Mouse (Mus musculus) Patski (cell line): ENCODE results near the gene Grip2. TPM values are rescaled to one million over a fixed set of nuclear protein-coding genes. Genes with fewer than 3 reads are reported as not detected.

Source experiments
- ATAC-seq: fragments of 100-300 bp; one replicate; pipeline ENCODE4 v1.8.0; 2021
- CTCF ChIA-PET: fragments of 350-600 bp; sonication (Branson Sonifier 250); formaldehyde crosslinking; loops from one replicate; lab custom pipeline; 2022; ENCODE audit warnings: inconsistent platforms; lab: Charles Lee
- POLR2A ChIA-PET: fragments of 350-600 bp; sonication (Branson Sonifier 250); formaldehyde crosslinking; loops from one replicate; lab custom pipeline; 2022; ENCODE audit warnings: antibody characterized with exemption, inconsistent platforms; lab: Charles Lee
- DNase-seq: peaks from one replicate; pipeline ENCODE4 v3.0.0-alpha.2; 2011; ENCODE audit warnings: low read depth, low spot score
- H3K27me3 ChIP-seq: fragments of 371-371 bp; one replicate; pipeline ENCODE4 v1.5.1; 2021
- CTCF ChIP-seq: fragments of 100-300 bp; IDR thresholded peaks from one replicate; pipeline ENCODE4 v1.5.1; 2021
- in situ Hi-C: fragments of 300-500 bp; cut with MboI; formaldehyde crosslinking; loops from 3 replicates; pipeline ENCODE4 v1.11.1; 2018; ENCODE audit warnings: low pct_unique_long_range_greater_than_20kb, mixed read lengths
- polyA plus RNA-seq: library from polyadenylated mRNA; unstranded; gene quantifications from one replicate; pipeline ENCODE4 v1.2.3, GENCODE M21; 2021

The Grip2 gene
- polyA plus RNA-seq, 1 experiment from 2014 or later: 0.04 TPM

DNA sequence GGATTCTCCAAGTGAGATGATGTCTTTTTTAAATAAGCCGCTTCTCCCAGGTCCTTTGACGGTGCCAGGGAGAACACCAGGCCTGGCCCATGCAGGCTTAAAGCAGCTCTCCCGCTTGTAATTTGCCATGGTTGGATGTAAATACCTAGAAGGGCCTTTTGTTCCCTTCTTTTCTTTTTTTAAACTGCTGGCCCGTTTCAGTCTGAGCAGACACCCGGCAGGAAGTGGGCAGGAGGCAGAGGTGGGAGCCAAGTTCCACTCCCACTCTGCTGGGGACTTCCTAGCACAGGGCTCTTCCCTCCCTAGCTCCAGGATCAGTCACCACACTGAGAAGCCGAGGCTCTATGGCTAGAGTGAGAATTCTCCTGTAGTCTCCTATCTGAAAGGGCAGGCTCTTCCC lies 73.0 kb downstream of the Grip2 start:
- DNase-seq (no peak), ATAC-seq (peak; percentile 17)
- CTCF ChIA-PET: interaction anchor here (1.0 to 1.4 kb wide), 2 partner anchors 210 to 279 kb away, joined by 3 read pairs; no protein-coding TSS in a partner anchor
- H3K27me3 ChIP-seq: no peaks in the 10 kb centered on the region
- no peak for TF ChIP-seq CTCF
- in situ Hi-C loops: no loop called here
- POLR2A ChIA-PET: interaction anchor here (1.1 kb wide), 1 partner anchor 68 kb away, joined by 3 read pairs; no protein-coding TSS in a partner anchor

DNA sequence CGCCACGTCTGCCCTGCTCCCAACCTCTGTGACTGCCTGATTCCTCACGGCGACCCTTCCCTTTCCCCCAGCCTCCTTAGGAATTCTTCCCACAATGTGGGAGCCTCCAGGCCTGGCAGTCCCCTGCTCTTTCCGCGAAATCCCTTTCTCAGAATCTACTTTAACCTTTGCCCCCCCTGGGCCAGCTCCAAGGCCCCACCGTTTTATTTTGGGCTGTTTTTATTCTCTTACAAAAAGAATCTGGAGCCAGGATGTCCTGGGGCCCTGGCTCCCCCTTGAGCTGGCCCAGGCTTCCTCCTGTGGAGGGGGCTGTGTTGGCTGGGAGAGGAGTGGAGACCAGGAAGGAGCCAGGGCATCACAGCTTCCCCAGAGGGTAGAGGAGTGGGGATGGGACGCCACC lies 74.2 kb downstream of the Grip2 start:
- ATAC-seq: no peak
- CTCF ChIA-PET: no interaction called here
- POLR2A ChIA-PET: no interaction called here
- TF ChIP-seq CTCF: no peak
- in situ Hi-C loops: no loop called here
- DNase-seq: no peak
- H3K27me3 ChIP-seq: no peaks in the 10 kb centered on the region

DNA sequence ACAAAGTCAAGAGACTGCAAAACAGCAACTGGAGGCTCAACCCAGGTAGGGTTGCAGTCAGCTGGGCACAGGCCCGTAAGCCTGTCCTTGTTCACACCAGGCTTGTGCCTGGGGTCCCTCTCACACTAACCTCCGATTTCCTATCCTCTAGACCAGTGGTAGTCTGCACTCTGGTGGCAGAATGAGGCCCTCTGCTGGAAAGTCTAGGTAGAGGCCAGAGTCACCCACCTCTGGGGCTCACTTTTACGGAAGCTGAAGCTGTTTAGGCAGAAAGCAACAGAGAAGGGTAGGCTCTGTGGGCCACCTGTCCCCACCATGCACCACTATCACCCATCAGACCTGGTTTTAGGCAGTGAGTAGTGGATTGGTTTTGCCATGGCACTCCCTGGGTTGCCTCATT lies 76.1 kb downstream of the Grip2 start:
- no peaks in the 10 kb centered on the region for H3K27me3 ChIP-seq
- DNase-seq (no peak), ATAC-seq (no peak)
- ChIA-PET CTCF (no interaction called here), POLR2A (interaction anchor here (0.8 kb wide), 1 partner anchor 19 kb away, joined by 3 read pairs; no protein-coding TSS in a partner anchor)
- in situ Hi-C loops: no loop called here
- TF ChIP-seq CTCF: no peak

DNA sequence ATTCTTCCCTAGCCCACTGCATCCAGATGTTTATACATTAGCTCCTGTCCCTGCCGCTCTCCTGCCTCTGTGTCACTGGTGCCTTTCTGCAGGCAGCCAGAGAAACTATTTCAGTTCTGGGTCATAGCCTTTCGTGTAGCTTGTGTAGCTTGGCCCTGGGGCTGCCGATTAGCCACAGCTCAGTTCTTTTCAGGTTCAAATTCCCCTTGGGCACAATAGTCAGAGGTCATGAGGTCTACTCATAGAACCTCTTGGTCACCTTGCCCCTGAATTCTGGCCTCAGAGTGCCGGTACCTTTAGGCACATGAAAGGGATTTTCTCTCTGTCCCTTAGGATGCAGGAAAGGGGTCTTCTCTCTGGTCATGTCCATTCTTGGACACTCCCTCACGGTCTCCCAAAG lies 80.3 kb downstream of the Grip2 start:
- ATAC-seq: no peak
- in situ Hi-C loops: loop anchor here (5.0 kb wide), 2 partner anchors 174 to 214 kb away; no protein-coding TSS in a partner anchor

DNA sequence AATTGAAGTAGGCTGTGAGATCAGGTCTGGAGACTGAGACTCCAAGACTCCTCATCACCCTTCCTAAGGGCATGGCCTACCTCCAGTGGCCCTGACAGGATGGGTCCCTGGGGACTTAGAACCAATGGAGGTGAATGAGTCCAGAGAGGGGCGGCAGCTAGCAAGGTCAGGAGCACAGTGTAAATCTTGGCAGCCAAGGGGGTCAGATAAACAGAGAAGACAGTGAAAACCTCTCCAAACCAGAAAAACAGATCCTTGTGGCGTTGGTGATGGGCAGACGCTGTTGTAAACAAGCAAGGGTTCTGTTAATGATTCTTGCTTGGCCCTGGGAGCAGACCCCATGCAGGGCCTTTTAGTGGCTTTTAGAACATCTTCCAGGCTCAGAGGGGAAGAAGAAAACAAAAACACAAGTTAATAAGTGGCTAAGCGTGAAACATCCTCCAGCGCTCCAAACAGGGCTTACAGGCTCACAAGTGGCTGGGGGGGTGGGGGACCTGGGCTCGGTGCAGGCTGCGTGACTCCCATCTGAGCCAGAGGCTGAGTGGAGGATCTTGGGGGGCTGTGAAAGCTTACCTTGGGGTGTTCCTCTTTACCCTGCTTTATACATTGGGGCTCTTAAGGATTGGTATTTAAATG lies 81.0 kb downstream of the Grip2 start:
- DNase-seq (peak; percentile 98), ATAC-seq (peak; percentile 61)
- in situ Hi-C loops: loop anchor here (5.0 kb wide), 2 partner anchors 174 to 214 kb away; no protein-coding TSS in a partner anchor
- POLR2A ChIA-PET: interaction anchor here (0.6 to 1.5 kb wide), 7 partner anchors 9 to 172 kb away, joined by 3 to 6 read pairs (median 4); partner anchors contain the start of gene Slc6a6
- no peaks in the 10 kb centered on the region for H3K27me3 ChIP-seq
- CTCF ChIA-PET: interaction anchor here (0.7 to 1.6 kb wide), 5 partner anchors 16 to 218 kb away, joined by 3 to 4 read pairs (median 3); no protein-coding TSS in a partner anchor
- no peak for TF ChIP-seq CTCF

More for the DNA sequence above, 80.3 kb downstream of the Grip2 start:
- ChIA-PET POLR2A (interaction anchor here (1.0 to 1.4 kb wide), 2 partner anchors 57 to 172 kb away, joined by 4 read pairs; no protein-coding TSS in a partner anchor), CTCF (interaction anchor here (0.6 to 1.6 kb wide), 4 partner anchors 27 to 219 kb away, joined by 3 to 4 read pairs (median 3); no protein-coding TSS in a partner anchor)
- TF ChIP-seq CTCF: no peak
- DNase-seq: no peak
- H3K27me3 ChIP-seq: no peaks in the 10 kb centered on the region

DNA sequence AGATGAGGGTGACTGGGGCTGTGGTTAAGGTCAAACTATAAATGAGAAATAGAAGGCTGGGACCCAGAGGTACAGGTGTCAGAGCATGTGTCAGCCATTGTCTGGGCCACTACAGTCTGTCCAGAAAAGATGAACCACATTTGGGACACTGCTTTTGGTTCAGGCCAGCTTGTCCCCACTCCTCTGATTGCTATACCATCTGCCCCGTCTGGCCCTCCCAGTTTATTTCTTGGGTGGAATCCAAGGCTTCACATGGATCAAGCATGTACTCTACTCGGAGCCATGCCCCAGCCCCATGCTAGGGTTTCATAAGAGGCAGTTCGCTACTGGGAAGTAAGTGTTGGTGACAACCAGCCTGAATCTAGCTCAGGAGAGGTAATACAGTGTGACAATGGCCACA lies 81.8 kb downstream of the Grip2 start:
- DNase-seq (no peak), ATAC-seq (no peak)
- CTCF ChIA-PET: interaction anchor here (0.7 to 1.6 kb wide), 3 partner anchors 15 to 182 kb away, joined by 3 to 4 read pairs (median 3); no protein-coding TSS in a partner anchor
- POLR2A ChIA-PET: interaction anchor here (0.6 to 1.5 kb wide), 4 partner anchors 8 to 61 kb away, joined by 3 to 6 read pairs (median 4); partner anchors contain the start of gene Slc6a6
- in situ Hi-C loops: loop anchor here (5.0 kb wide), 2 partner anchors 173 to 213 kb away; no protein-coding TSS in a partner anchor
- no peaks in the 10 kb centered on the region for H3K27me3 ChIP-seq
- no peak for TF ChIP-seq CTCF

DNA sequence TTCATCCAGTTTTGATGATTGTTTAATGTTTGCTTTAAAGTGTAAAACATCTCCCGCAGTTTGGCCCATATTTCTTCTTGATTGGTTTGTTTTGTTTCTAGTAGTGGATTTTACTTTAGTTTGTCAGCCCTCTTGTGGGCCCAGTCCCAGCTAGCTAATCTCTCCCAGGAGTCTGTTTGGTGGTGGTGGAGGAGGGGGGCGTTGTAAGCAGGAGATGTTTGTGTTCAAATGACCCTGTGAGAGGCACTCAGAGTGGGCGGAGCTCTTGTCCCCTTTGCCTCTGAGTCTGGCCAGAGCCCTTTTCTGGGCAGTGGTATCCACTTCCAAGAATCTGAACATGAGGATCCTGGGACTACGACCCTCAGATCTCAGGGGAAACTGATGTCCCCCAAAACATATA lies 83.2 kb downstream of the Grip2 start:
- in situ Hi-C loops: loop anchor here (5.0 kb wide), 1 partner anchor 57 kb away; no protein-coding TSS in a partner anchor
- no peak for TF ChIP-seq CTCF
- ChIA-PET CTCF (no interaction called here), POLR2A (no interaction called here)
- H3K27me3 ChIP-seq: no peaks in the 10 kb centered on the region
- DNase-seq: no peak
- no peak for ATAC-seq

DNA sequence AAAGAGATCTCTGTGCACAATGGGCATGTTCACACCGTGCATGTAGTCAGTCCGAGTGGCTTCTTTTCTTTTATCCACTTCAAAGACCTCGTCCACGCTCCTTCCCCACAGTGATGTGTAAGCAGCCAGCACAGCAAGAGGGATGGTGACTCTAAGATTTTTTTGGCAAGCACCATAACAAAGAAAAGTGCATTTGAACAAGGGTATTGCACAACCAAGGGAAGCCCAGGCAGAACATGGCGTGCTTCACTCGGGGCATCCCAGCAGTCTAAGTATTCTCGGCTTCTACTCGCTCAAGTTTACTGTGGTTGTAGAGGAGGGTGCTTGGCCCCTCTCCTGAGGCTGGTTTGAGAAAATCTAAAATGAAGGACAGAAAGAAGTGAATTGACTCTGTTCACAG lies 84.1 kb downstream of the Grip2 start:
- CTCF ChIA-PET: no interaction called here
- no peak for DNase-seq
- H3K27me3 ChIP-seq: no peaks in the 10 kb centered on the region
- TF ChIP-seq CTCF: no peak
- POLR2A ChIA-PET: no interaction called here
- no peak for ATAC-seq
- in situ Hi-C loops: loop anchor here (5.0 kb wide), 1 partner anchor 56 kb away; no protein-coding TSS in a partner anchor

DNA sequence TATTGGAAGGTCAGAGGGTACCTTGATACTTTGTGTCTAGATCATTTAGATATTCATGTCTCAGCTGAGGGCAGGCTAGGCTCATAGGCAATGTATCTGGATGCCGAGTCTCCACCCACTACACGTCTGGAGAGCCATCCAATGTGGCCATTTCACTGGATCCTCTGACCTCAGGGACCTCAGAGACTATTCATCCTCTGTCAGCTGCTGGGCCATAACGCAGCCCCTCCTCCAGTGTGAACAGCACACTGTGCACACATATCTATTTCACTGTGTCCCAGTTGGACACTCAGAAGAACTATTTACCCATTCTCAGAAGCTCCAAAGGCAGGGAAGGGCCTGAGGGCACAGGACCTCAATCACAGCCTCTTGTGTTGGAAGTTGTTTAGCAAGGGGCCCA lies 84.6 kb downstream of the Grip2 start:
- no peaks in the 10 kb centered on the region for H3K27me3 ChIP-seq
- no peak for TF ChIP-seq CTCF
- POLR2A ChIA-PET: no interaction called here
- CTCF ChIA-PET: interaction anchor here (0.6 kb wide), 1 partner anchor 10 kb away, joined by 3 read pairs; no protein-coding TSS in a partner anchor
- ATAC-seq (no peak), DNase-seq (no peak)
- in situ Hi-C loops: loop anchor here (5.0 kb wide), 1 partner anchor 55 kb away; no protein-coding TSS in a partner anchor

DNA sequence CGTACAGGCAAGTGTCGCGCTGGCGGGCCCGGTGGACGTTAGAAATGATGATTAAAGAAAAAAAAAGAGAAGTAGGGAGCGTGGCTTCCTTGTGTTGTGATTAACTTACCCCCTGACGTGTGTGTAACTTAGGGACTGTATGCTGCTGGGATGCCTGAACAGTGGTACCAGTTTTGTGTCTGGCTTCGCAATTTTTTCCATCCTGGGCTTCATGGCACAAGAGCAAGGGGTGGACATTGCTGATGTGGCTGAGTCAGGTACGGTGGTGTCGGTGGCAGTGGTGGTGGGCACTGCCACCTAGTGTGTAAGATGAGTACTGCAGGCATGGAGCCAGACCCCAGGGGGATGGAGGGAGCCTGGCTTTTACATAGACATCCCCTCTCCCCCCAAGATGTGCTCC lies 86.0 kb downstream of the Grip2 start:
- POLR2A ChIA-PET: interaction anchor here (1.0 kb wide), 1 partner anchor 46 kb away, joined by 3 read pairs; no protein-coding TSS in a partner anchor
- in situ Hi-C loops: loop anchor here (5.0 kb wide), 1 partner anchor 54 kb away; no protein-coding TSS in a partner anchor
- DNase-seq (no peak), ATAC-seq (no peak)
- TF ChIP-seq CTCF: no peak
- no peaks in the 10 kb centered on the region for H3K27me3 ChIP-seq
- CTCF ChIA-PET: interaction anchor here (1.0 to 1.6 kb wide), 3 partner anchors 47 to 214 kb away, joined by 3 read pairs; no protein-coding TSS in a partner anchor
